Mouse (Mus musculus): ENCODE measurements around the gene Lrrc45. TPM values are rescaled to one million over a fixed set of nuclear protein-coding genes. Genes with fewer than 3 reads are reported as not detected.

Lrrc45 gene
- polyA plus RNA-seq, 1 experiment from 2014 or later, result 66.0 TPM

DNA sequence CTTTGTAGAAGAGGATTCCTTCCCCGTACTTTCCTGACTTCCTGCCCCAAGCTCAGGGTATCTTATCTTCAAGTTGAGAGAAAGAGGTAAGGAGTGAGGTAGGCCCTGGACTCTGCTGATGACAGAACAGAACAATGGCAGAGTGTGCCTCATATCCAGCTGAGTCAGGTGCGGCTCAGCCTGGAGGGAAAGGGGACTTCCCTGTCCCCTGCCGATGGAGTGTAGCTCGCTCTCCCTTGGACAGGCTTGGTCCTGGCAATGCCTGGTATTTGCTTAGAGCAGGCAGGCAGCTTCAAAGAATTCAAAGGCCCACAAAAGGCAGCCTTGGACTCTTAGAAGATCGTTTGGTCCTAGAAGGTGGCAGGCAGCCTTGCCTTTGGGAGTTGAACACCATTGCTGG lies 7.6 kb upstream of the Lrrc45 start:
- Histone ChIP-seq H3K27ac (peak overlapping the region; percentile 76), H3K4me2 (no peak overlapping the region), H3K4me3 (replicated peaks) (no peak overlapping the region), H3K9me3 (replicated peaks) (no peaks in the 10 kb centered on the region), H3K27me3 (no peaks in the 10 kb centered on the region), H3K4me1 (peaks cover 72% of the 10 kb centered on the region), H3K36me3 (peaks cover 49% of the 10 kb centered on the region), H3K9ac (no peak overlapping the region)
- 56% methylated on average over 5 of the region's 5 CpGs for WGBS
- ATAC-seq (replicated peaks; ENCODE audit: low FRiP score), result no peak

- no peaks in the 10 kb centered on the region for H3K27me3 ChIP-seq
- H3K4me1 ChIP-seq, result peaks cover 83% of the 10 kb centered on the region
- H3K27ac ChIP-seq, result peak overlapping the region; percentile 66; the same call in 1 of the 2 replicates
- no peak for ATAC-seq (replicated peaks; ENCODE audit: low FRiP score)
- H3K36me3 ChIP-seq, result peaks cover 39% of the 10 kb centered on the region
- no peak overlapping the region for H3K4me3 ChIP-seq (replicated peaks)
- H3K9me3 ChIP-seq (replicated peaks), result no peaks in the 10 kb centered on the region
- H3K4me2 ChIP-seq, result no peak overlapping the region
- H3K9ac ChIP-seq, result no peak overlapping the region
- 9% methylated on average over 12 of the region's 12 CpGs for WGBS
These were observed 6.5 kb upstream of the Lrrc45 start for GRCm38 (mm10) chr11:120707225-120707624.

DNA sequence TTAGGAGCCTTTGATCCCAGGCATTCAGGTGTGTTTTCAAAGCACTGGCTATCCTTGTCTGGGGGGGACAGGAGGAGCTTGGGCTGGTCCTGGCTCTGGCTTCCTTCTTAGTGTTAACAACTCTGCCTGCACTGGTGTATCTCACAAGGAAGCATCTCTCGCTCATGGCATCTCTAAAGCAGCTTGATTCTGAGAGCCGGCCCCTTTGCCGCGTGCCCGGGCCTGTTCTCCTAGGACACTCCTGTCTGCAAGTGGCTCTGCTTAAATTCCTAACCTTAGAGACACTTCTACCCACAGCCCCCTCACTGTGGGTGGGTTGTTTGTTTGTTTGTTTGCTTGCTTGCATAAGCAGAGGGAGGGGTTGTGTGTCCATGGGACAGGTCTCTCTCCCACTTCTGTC lies 5.8 kb upstream of the Lrrc45 start:
- H3K36me3 ChIP-seq, result peaks cover 31% of the 10 kb centered on the region
- H3K9ac ChIP-seq, result no peak overlapping the region
- no peak overlapping the region for H3K4me3 ChIP-seq (replicated peaks)
- no peaks in the 10 kb centered on the region for H3K27me3 ChIP-seq
- 35% methylated on average over 5 of the region's 5 CpGs for WGBS
- H3K27ac ChIP-seq, result peak overlapping the region; percentile 61
- peaks cover 91% of the 10 kb centered on the region for H3K4me1 ChIP-seq
- no peaks in the 10 kb centered on the region for H3K9me3 ChIP-seq (replicated peaks)
- no peak for ATAC-seq (replicated peaks; ENCODE audit: low FRiP score)
- H3K4me2 ChIP-seq, result 0 out of 2 replicates have a peak overlapping the region, but pooled peaks have one; percentile 14

GRCm38 (mm10) chr11:120709551-120709950 lies 4.2 kb upstream of the Lrrc45 start:
- no peaks in the 10 kb centered on the region for H3K9me3 ChIP-seq (replicated peaks)
- WGBS, result 63% methylated on average over 2 of the region's 2 CpGs
- no peak overlapping the region for H3K4me3 ChIP-seq (replicated peaks)
- no peaks in the 10 kb centered on the region for H3K27me3 ChIP-seq
- H3K9ac ChIP-seq, result no peak overlapping the region
- peaks cover 87% of the 10 kb centered on the region for H3K4me1 ChIP-seq
- H3K27ac ChIP-seq, result 0 out of 2 replicates have a peak overlapping the region, but pooled peaks have one; percentile 27
- peaks cover 28% of the 10 kb centered on the region for H3K36me3 ChIP-seq
- H3K4me2 ChIP-seq, result no peak overlapping the region
- ATAC-seq (replicated peaks; ENCODE audit: low FRiP score), result no peak

- Histone ChIP-seq H3K36me3 (peaks cover 32% of the 10 kb centered on the region), H3K27me3 (no peaks in the 10 kb centered on the region), H3K4me1 (peaks cover 87% of the 10 kb centered on the region), H3K9me3 (replicated peaks) (no peaks in the 10 kb centered on the region), H3K4me3 (replicated peaks) (no peak overlapping the region), H3K27ac (peak overlapping the region; percentile 1; the same call in 1 of the 2 replicates), H3K4me2 (no peak overlapping the region), H3K9ac (no peak overlapping the region)
- 36% methylated on average over 5 of the region's 5 CpGs for WGBS
- ATAC-seq (replicated peaks; ENCODE audit: low FRiP score), result no peak
These were observed 3.1 kb upstream of the Lrrc45 start for GRCm38 (mm10) chr11:120710672-120711071.

GRCm38 (mm10) chr11:120711980-120712604 lies 1.6 kb upstream of the Lrrc45 start:
- peaks cover 73% of the 10 kb centered on the region for H3K4me1 ChIP-seq
- no peaks in the 10 kb centered on the region for H3K9me3 ChIP-seq (replicated peaks)
- H3K27ac ChIP-seq, result no peak overlapping the region
- no peak for ATAC-seq (replicated peaks; ENCODE audit: low FRiP score)
- H3K4me2 ChIP-seq, result peak overlapping the region; percentile 100
- no peaks in the 10 kb centered on the region for H3K27me3 ChIP-seq
- peak overlapping the region; percentile 69 for H3K4me3 ChIP-seq (replicated peaks)
- 0 out of 2 replicates have a peak overlapping the region, but pooled peaks have one; percentile 75 for H3K9ac ChIP-seq
- H3K36me3 ChIP-seq, result peaks cover 46% of the 10 kb centered on the region
- 58% methylated on average over 8 of the region's 8 CpGs for WGBS

DNA sequence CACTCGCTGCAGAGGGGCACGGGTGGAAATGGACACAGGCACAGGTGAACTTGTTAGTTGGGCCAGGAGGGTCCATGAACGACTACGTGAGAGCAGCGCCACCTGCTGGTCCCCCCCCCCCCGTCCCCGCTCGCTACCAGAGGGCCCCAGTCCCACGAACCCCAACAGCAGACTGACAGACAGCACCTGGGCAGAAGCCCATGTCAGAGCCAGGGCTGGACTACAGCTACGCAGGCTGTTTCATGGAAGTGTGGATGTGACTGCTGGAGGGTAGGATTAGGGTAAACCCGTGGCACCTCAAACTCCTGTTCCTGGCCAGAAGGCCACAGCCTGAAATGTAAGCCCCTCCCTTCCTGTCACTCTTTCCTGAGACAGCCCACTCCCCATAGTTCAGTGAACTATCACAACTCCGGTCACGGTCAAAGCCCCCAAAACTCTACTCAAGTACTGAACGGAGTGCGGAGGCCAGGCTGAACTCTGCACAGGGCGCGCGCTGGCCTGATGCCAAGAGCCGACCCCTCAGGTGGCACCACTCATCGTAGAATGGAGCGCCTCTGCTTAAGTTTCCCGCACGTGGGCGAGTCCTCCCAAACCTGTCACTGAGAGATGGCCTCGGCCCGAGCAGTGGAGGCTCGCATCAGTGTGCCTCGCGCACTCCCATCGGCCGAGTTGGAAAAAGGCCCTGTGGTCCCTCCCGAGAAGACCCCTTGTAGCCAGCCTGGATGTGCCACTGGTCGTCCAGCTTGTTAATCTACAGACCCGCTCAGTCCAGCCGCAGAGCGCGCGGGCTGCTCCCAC lies 755 bp upstream of the Lrrc45 start:
- under 1% methylated on average over 38 of the region's 38 CpGs for WGBS
- ATAC-seq (replicated peaks; ENCODE audit: low FRiP score), result peak; percentile 38

GRCm38 (mm10) chr11:120714546-120714945 lies 821 bp downstream of the Lrrc45 start:
- peaks cover 58% of the 10 kb centered on the region for H3K36me3 ChIP-seq
- H3K27ac ChIP-seq, result no peak overlapping the region
- ATAC-seq (replicated peaks; ENCODE audit: low FRiP score), result no peak
- peak overlapping the region; percentile 100 for H3K4me2 ChIP-seq
- no peaks in the 10 kb centered on the region for H3K27me3 ChIP-seq
- WGBS, result 41% methylated on average over 10 of the region's 10 CpGs
- H3K9me3 ChIP-seq (replicated peaks), result no peaks in the 10 kb centered on the region
- H3K4me1 ChIP-seq, result peaks cover 49% of the 10 kb centered on the region
- peak overlapping the region; percentile 69 for H3K4me3 ChIP-seq (replicated peaks)
- H3K9ac ChIP-seq, result peak overlapping the region; percentile 67

More for the DNA sequence above, 755 bp upstream of the Lrrc45 start:
- Histone ChIP-seq H3K4me3 (replicated peaks) (peak overlapping the region; percentile 69), H3K4me2 (peak overlapping the region; percentile 100), H3K27ac (peak overlapping the region; percentile 88), H3K9me3 (replicated peaks) (no peaks in the 10 kb centered on the region), H3K27me3 (no peaks in the 10 kb centered on the region), H3K36me3 (peaks cover 55% of the 10 kb centered on the region), H3K4me1 (peaks cover 64% of the 10 kb centered on the region), H3K9ac (peak overlapping the region; percentile 75)

DNA sequence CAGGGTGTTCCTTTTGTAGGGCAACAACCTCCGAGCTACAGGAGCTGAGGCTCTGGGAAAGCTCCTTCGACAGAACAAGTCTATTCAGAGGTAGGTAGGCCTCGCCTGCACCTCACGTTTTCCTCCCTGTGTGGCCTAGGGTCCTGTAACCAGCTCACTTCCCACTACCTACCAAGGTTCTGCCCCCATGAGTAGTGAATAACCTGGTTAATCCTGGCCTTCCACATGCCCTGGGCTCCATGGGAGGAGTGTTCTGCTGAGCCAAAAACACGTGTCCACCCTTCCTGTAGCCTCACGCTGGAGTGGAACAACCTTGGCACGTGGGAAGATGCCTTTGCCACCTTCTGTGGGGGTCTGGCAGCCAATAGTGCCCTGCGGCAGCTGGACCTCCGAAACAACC lies 1.4 kb downstream of the Lrrc45 start:
- no peaks in the 10 kb centered on the region for H3K9me3 ChIP-seq (replicated peaks)
- no peak overlapping the region for H3K27ac ChIP-seq
- H3K4me2 ChIP-seq, result peak overlapping the region; percentile 100; the same call in 1 of the 2 replicates
- peak overlapping the region; percentile 67; the same call in 1 of the 2 replicates for H3K9ac ChIP-seq
- no peak for ATAC-seq (replicated peaks; ENCODE audit: low FRiP score)
- H3K36me3 ChIP-seq, result peaks cover 57% of the 10 kb centered on the region
- no peaks in the 10 kb centered on the region for H3K27me3 ChIP-seq
- WGBS, result 90% methylated on average over 9 of the region's 9 CpGs
- no peak overlapping the region for H3K4me3 ChIP-seq (replicated peaks)
- peaks cover 45% of the 10 kb centered on the region for H3K4me1 ChIP-seq

DNA sequence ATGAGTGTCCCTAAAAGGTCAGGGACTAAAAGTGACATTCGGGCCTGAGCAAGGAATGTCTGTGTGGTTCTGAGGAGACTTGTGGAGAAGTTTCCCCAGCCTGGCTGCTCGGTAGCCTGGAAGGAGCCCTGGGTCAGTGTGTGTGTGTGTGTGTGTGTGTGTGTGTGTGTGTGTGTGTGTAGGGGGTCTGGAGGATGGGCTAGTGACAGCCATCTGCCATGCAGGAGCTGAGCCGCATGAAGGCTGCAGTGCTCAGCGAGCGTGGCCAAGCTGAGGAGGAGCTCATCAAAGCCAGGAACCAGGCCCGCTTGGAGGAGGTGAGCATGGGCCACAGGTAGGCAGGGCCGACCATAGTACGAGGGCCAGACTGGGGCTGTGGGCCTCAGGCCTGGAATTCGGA lies 5.5 kb downstream of the Lrrc45 start:
- Histone ChIP-seq H3K27me3 (peaks cover 7% of the 10 kb centered on the region), H3K4me3 (replicated peaks) (no peak overlapping the region), H3K36me3 (peaks cover 47% of the 10 kb centered on the region), H3K9ac (no peak overlapping the region), H3K4me2 (no peak overlapping the region), H3K27ac (no peak overlapping the region), H3K4me1 (peaks cover 42% of the 10 kb centered on the region), H3K9me3 (replicated peaks) (no peaks in the 10 kb centered on the region)
- ATAC-seq (replicated peaks; ENCODE audit: low FRiP score), result no peak
- 87% methylated on average over 9 of the region's 9 CpGs for WGBS

GRCm38 (mm10) chr11:120719841-120720376 lies 6.2 kb downstream of the Lrrc45 start:
- peaks cover 7% of the 10 kb centered on the region for H3K27me3 ChIP-seq
- H3K4me1 ChIP-seq, result peaks cover 35% of the 10 kb centered on the region
- H3K4me3 ChIP-seq (replicated peaks), result no peak overlapping the region
- H3K36me3 ChIP-seq, result peaks cover 48% of the 10 kb centered on the region
- no peak overlapping the region for H3K4me2 ChIP-seq
- ATAC-seq (replicated peaks; ENCODE audit: low FRiP score), result no peak
- no peaks in the 10 kb centered on the region for H3K9me3 ChIP-seq (replicated peaks)
- no peak overlapping the region for H3K9ac ChIP-seq
- no peak overlapping the region for H3K27ac ChIP-seq
- WGBS, result 87% methylated on average over 13 of the region's 13 CpGs

DNA sequence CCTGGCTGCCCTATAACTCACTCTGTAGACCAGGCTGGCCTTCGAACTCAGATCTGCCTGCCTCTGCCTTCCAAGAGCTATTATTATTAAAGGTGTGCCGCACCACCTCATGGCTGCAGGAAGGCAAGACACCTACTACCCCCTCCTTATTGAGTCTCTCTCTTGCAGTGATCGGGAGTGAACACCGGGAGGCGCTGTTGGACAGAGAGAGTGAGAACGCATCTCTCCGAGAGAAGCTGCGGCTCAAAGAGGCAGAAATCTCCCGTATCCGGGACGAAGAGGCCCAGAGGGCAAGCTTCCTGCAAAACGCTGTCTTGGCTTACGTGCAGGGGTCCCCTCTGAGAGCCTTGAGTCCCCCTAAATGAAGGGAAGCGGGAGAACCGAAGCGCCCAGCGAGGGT lies 6.7 kb downstream of the Lrrc45 start:
- H3K27me3 ChIP-seq, result peaks cover 7% of the 10 kb centered on the region
- H3K4me2 ChIP-seq, result peak overlapping the region; percentile 100
- H3K9ac ChIP-seq, result peak overlapping the region; percentile 72; the same call in 1 of the 2 replicates
- 12% methylated on average over 17 of the region's 17 CpGs for WGBS
- H3K4me1 ChIP-seq, result peaks cover 30% of the 10 kb centered on the region
- peaks cover 51% of the 10 kb centered on the region for H3K36me3 ChIP-seq
- no peaks in the 10 kb centered on the region for H3K9me3 ChIP-seq (replicated peaks)
- ATAC-seq (replicated peaks; ENCODE audit: low FRiP score), result peak; percentile 4; the same call in 1 of the 2 replicates
- peak overlapping the region; percentile 61 for H3K4me3 ChIP-seq (replicated peaks)
- no peak overlapping the region for H3K27ac ChIP-seq
